Mouse (Mus musculus): ENCODE measurements around the gene Myrip.

Gene Myrip

DNA sequence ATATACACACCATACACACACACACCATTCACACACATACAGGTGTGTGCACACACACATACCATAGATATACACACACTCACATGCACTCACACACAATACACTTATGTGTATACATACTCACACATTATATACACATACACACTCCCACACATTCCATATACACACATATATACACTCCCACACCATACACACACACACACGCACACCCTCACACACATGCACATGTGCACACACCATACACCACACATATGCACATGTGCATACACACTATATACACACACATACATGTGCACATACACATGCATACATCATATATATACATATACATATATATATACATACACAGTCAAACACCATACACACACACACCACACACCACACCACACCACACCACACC lies 169.1 kb downstream of the Myrip start:
- DNase-seq: no peak

DNA sequence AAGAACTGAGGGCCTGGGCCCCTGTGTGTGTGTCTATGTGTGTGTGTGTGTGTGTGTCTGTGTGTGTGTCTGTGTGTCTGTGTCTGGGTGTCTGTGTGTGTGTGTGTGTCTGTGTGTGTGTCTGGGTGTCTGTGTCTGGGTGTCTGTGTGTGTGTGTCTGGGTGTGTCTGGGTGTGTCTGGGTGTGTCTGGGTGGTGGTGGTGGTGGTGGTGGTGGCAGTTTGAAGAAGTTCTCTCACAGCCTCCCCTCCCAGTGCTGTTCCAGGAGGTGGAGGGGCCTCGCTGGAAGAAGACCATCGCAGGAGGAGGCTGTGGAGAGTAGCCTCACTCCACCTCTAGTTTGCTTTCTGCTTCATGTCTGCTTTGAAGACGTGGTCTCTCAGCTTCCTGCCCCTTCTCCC lies 180.3 kb downstream of the Myrip start:
- no peak for DNase-seq

DNA sequence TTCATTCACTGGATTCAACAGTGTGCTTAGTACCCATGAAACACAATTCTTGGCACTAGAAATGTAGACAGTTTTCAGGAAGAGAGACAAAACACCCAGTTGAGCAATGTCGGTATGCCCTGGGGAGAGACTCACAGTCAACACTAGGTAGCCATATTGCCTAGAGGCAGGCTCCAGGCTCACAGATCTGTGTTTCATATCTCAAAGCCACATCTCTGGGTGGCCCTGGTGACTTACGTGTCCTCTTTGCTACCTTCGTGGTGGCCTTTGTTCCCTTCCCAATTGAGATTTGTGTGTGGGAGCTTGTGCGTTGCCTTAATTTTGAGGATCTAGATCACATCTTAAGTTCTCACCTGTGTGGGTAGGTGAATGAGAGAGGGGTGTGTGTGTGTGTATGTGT lies 181.1 kb downstream of the Myrip start:
- DNase-seq: no peak

DNA sequence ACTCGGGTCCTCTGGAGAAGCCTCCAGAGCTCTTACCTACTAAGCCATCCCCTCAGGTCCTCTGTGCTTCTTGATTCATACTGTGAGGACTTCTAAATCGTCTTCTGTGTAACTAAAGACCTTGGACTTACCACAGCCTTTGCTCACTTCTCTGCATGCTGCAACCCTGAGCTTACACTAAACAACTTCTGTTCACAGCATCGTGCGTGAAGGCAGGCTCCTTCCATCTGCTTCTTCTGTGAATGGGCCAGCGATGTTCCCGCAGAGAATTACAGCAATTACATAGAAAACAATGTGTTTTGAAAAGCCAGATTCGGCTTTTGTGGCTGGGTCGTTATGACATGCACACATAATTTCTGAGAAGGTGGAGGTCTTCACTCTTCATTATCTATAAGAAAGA lies 181.8 kb downstream of the Myrip start:
- DNase-seq: no peak

DNA sequence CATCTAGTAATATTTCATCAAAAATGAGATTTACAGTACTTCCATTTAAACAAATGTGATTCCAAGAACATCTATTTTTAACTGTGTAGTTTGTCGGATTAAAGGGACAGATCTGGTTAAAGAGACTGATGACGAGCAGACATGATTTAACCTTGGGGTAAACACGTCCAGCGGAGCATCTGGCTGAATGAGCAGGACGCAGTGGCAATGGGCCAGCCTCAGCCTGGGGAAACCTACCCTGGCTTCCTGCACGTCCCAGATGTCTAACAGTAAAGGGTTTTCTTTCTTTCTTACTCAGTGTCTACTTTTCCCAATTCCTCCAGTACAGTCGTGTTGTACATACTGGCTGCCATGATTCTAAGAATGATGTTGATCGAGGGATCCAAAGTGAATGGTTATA lies 185.8 kb downstream of the Myrip start:
- DNase-seq: no peak

DNA sequence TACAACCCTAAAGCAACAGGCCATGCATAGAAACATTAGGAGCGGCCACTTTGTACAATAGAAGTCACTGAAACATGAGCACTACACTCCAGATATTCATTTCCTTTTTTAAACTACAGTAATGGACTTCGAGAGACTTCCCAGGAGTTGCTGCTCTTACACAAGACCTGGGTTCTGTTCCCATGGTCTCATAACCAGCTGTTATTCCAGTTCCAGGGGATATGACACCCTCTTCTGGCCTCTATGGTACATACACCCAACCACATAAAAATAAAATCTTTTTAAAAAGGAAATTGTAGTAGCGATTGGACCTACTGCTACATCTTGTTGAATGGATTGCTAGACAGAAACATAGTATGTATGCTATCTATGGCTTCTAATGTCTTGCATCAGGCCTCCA lies 190.2 kb downstream of the Myrip start:
- DNase-seq: no peak

DNA sequence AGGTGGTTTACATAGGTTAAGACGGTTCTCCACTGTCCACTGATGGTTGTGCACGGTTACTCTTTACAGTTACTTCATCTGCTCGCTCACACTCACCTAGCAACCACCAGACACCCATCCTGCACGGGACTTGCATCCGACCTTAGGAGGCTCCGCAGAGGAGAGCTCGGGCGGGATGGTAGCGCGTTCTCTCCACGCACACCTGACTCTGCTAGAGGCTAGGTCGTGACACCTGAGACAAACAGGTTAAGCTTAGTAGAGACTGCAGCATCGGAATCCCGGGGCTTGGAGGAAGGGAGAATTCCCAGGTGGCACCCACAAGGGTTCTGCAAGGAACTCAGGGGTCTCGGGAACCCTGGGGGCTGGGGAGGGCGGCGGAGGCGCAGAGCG lies 190.7 kb downstream of the Myrip start, which contains the start of gene Eif1b:
TSS of gene Eif1b (plus strand) at position 223 of the 390 bp plus-strand sequence.
- DNase-seq: no peak

DNA sequence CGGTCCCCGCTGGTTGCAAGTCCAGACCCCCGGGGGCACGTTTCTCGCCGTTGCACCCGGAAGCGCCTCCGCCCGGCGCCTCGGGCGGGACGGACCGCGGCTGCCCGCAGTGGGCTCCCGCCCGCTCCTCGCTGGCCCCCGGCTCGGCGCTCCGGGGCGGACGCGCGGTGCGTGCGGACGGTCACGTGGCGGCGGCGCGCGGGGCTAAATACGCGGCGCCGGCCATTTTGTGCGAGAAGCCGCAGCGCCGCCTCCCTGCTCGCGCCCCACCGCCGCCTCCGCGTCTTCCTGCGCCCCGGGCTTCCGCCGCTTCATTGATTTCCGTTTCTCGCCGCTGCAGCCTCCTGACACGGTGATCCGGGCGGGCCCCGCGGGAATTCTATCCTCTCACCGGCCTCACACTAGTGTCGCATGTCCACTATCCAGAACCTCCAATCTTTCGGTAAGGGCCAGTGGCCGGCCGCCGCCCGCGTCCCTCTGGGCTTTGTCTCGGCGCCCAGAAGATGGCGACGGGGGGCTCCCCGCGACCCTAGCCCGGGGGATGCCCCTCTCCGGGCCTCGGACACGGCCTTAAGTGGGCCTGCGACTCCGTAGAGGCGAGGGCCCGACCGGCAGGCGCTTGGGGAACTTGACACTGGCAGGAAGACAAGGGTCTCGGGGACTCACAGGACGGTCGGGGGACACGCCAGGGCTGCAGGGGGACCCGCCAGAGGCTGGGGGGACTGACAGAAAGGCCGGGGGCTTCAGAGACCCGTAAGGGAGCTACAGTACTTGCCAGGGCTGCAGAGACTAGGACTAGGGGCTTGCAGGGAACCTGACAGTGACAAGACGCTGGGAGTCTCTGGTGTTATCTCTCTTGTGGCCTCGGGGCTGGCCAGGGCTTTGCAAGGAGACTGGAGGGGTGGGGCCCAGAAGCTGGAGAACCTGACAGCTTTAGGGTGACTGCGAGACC lies 191.4 kb downstream of the Myrip start:
- DNase-seq: peak; percentile 79 to 87

DNA sequence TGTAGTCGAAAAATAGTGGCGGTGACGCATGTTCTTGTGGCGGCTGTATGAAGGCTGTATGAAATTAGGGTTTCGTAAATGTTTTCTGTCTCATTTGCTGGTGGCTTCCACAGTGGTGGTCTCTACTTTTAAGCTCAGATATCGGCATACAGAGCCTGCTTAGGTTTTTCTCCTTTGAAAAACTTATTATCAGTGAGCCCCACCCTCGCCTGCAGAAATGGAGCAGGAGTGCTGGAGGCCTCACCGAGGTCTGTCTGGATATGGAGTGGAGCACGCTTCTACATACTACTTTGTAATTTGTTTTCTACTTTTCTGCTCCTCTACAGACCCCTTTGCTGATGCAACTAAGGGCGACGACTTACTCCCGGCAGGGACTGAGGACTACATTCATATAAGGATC lies 192.5 kb downstream of the Myrip start:
- no peak for DNase-seq

DNA sequence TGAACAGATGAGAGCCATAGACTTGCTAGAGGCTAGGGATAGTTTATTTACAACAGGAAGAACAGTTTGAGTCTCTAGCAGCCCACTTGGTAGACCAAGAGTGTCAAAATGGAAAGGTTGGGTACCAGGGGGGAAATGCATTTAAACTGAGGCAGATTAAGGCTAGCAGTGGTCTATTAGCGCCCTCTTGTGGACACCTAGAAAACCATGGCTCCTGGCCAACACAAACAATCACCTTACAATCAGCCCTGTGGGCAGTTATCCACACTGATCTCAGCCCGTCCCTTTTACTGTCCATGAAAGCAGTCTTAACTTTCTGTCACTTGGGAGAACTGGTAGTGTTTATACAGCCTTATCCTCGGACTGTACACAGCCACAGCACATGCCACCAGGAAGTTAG lies 195.4 kb downstream of the Myrip start:
- DNase-seq: peak; percentile 65 to 75

DNA sequence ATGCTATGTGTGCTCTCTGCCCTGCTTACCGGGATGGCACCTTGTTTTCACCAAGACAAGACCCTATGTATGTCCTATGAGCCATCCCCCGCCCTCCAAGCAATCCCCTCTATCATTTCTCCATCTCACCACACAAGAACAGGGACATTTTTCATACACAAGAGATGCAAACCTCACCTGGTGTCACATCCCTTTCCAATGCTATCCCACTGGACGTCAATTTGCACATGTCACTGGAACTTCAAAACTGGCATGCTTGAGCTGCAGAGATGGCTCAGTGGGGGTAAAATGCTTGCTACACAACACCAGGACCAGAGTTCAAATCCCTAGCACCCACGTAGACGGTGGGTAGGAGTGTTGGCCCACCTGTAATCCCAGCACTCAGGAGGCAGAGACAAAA lies 196.7 kb downstream of the Myrip start:
- no peak for DNase-seq

DNA sequence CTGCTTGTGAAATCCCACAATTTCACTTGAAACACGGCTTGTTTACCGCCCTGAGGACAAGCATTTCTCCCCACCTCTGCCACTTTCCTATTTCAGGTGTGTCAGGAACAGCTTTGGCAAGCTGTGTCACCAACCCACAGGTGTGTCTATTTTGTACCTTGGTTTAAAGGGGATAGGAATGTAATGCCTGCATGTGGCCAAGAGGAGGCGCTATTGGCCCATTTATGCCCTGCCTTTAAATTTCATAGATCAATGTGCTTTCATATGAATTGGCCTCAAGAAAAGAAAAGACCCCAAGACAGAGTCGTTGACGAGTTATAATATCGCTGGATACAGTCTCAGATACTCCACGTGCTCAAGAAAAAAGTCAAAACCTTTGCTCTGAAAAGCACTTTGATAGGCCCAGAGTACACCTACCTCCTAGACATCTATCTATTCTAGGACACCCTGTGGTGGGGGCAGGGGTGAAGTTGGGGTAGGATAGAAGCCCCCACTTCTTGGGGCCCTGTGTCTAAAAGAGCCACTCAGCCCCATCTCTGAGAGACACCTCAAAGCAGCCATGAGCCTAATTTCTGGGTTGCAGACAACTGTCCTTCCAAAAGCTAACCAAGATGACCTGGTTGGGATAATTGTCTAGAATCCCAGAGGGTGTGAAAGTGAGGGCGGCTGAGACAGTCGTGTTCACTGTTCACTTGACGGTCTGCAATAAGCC lies 200.0 kb downstream of the Myrip start:
- no peak for DNase-seq

DNA sequence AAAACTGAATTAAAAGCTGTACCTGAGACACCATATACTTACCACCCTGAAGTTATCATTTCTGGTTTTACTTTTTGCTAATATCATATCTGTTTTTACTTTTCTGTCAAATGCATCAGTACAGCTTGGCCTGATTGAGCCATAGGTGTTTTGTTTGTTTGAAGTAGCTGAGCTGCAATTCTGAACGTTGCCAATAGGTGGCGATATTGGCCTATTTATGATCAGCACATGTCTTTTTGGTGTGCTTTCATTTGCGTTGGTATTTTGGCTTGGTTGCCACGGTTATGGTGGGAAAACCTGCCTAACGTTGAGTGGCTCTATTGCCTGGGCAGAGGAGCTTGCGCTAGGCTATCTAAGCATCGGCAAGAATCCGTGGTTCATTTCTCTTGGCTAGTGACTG lies 200.7 kb downstream of the Myrip start:
- peak; percentile 64 to 90 for DNase-seq

DNA sequence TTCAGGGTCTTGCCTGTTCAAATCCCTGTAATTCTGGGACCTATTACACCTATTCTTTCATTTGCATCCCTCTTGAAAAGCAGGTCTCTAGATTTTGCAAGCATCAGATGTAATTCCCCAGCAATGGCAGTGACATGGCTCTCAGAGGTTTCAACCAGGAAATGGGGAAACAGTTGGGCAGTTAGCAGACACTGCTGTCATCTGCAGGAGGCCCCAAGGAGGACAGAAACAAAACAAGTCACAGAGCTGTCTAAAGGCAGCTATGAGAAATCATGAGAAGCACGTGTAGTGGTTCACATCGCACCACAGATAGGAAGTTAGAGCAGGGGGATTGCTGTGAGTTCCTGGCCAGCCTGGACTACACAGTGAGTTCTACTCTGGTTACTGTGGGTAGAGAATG lies 203.1 kb downstream of the Myrip start:
- no peak for DNase-seq

DNA sequence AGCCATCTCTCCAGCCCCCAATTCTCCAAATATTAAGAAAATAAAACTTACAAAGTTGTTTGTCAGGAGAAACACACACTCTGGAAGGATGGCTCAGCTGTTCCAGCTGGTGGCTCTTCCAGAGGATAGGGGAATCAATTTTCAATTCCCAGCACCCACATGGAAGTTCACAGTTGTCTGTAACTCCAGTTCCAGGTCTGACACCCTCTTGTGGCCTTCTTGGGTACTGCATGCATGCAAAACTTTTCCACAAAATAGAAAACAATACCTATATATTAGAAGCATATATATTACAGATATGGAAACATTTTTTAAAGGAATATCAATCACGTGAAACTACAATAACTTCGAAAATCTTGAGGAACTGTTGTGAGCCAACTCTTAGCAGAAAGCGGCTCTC lies 210.5 kb downstream of the Myrip start:
- DNase-seq: peak in 1 of 2 experiments; percentile 51

DNA sequence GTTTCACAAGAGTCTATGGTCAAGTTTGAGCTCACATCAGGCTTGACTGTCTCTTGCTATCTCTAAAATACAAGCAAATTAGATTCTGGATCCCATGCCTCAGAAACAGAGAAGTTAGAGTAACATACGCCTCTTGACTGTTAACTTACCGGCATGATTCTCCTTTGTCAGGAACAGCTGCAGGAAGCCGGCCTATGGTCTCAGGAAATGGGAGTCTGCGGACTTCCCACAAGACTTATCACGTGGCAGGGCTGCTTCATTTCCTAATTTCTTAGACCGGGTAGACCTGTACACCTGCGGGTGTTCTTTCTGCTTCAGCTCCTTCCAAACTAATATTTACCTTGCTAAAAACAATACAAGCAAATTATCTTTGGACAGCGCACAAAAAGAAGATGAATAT lies 215.4 kb downstream of the Myrip start:
- no peak for DNase-seq

DNA sequence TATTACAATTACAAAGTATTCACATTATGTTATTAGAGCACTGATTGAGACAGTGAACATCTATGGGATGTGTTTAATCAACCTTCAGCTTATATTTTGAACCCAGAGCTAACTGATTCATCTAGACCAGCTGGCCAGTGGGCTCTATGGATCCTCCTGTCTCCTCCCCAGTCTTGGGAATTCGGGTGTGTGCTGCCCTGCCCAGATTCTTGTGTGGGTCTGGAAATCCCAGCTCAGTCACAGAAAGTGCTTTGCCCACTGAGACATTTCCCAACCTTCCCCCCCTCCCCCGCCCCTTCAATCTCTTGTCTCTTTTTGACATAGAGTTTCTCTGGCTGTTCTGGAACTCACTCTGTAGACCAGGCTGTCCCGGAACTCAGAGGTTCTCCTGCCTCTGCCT lies 217.6 kb downstream of the Myrip start:
- DNase-seq: no peak

DNA sequence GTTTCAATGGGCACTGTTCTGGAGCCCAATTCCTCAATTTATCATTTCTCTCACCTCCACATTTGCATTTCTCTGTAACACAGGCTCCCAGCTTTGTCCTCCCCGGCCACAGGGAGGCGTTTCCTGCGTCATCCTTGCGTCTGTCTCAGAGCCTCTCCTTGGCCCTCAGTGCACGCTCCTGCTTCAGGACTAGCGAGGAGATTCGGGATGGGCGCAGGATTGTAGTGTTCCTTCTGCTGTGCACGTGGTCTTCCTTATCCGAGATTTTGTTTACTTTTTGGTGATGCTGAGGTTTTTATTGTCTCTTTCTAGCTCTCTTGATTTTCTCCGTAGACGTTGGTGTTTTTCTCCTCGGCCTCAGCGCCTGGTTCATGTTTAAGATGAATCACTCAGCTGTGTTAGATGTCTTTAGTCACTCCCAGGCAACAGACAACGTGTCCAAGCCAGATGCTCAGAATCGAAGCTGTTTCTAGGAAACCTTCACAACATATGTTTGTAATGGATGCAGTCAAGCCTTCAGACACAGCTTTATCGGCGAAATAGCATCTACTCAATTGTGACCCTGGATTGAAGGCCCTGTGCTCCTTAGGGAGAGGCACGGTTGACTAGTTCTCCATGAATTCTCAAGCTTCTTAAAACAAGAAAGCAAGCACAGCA lies 218.3 kb downstream of the Myrip start:
- no peak for DNase-seq

DNA sequence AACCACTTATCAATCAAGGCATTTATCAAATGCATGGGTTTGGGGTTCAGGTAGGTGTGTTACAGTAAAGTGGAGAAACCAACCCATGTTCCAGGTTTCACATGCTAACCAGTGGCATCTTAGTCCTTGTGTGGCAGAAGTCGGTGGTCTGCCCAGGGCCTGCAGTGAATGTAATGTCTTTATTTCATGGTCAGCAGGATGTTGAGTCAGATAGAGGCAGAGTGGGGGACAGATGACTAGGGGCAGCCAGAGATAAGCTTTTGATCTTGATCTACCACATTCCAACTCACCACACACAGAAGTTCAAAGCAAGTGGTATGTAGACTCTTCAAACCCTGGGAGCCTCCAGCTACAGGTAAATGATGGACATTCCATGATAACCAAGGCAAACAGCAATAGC lies 219.8 kb downstream of the Myrip start:
- DNase-seq: no peak
